ENCODE assay signal across 26 mouse cellular contexts in the genomic region with DNA sequence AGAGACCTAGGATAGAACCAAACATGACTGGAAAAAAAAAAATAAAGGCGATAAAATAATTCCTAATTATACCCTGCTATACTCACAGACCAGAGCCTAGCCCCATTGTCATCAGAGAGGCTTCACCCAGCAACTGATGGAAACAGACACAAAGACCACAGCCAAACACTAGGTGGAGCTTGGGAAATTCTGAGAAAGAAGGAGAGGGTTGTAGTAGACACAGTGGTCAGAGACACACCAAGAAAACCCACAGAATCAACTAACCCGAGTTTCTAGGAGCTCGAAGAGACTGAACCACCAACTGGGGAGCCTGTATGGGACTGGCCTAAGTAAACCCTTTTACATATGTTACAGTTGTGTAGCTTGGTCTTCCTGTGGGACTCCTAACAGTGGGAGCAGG. TPM values are rescaled to one million over a fixed set of nuclear protein-coding genes. Genes with fewer than 3 reads are reported as not detected.
A peak's percentile ranks its signal among the peaks of the same experiment; 100 is the strongest.
DNase-seq lines count a peak whose midpoint lies in the region; ATAC-seq and TF ChIP-seq lines count a peak whose summit lies in the region.
"Had no signal": no experiment of that assay in that cellular context is flagged by ENCODE, and none has a peak within 500 bp of the region (broad histone marks: within the 10 kb centered on the region; RNA-seq: fewer than 3 reads in every experiment).

No protein-coding gene starts in this region.

- no peaks in the 10 kb centered on the region for H3K36me3 ChIP-seq in heart, postnatal 0 days (replicated peaks; ENCODE audit: control insufficient read depth, insufficient read depth, low read length)
- H3K36me3 ChIP-seq in heart, embryonic 10.5 days, result no peaks in the 10 kb centered on the region
- H3K36me3 ChIP-seq in liver, postnatal 0 days (replicated peaks; ENCODE audit: insufficient read depth, low read length), result no peaks in the 10 kb centered on the region
- no peaks in the 10 kb centered on the region for H3K36me3 ChIP-seq in liver, embryonic 11.5 days (ENCODE audit: control insufficient read depth, insufficient read depth, low read length)
- no peaks in the 10 kb centered on the region for H3K36me3 ChIP-seq in forebrain, embryonic 13.5 days (ENCODE audit: poor library complexity, severe bottlenecking)
- no peaks in the 10 kb centered on the region for H3K36me3 ChIP-seq in forebrain, postnatal 0 days (ENCODE audit: insufficient read depth)
- H3K36me3 ChIP-seq: embryonic facial prominence, embryonic 13.5 days; forebrain, embryonic 12.5 days; limb, embryonic 13.5 days; liver, embryonic 13.5 days; midbrain, embryonic 15.5 days had no signal

- no peak for DNase-seq in heart, postnatal 0 days (ENCODE audit: low spot score)
- DNase-seq in heart, embryonic 10.5 days (ENCODE audit: low spot score), result no peak
- no peak for DNase-seq in liver, postnatal 0 days
- DNase-seq in liver, embryonic 11.5 days (ENCODE audit: low spot score), result no peak
- peak; percentile 38 for DNase-seq in thymus, postnatal 4 days
- DNase-seq in thymus, postnatal 36 days, result no peak
- DNase-seq in forebrain, postnatal 0 days, result no peak
- DNase-seq: adrenal gland, postnatal 10 days; cerebellum, adult 2 months; cerebellum, postnatal 25 days; embryo, embryonic 11 days; gastrocnemius, postnatal 10 days; heart, postnatal 10 days; kidney, adult 2 months; kidney, postnatal 10 days; layer of hippocampus, postnatal 36 days; liver, embryonic 13.5 days; lung, embryonic 14.5 days had no signal

- no peaks in the 10 kb centered on the region for H3K27me3 ChIP-seq in heart, postnatal 0 days (ENCODE audit: control insufficient read depth, insufficient read depth, low read length)
- no peaks in the 10 kb centered on the region for H3K27me3 ChIP-seq in heart, embryonic 10.5 days (ENCODE audit: insufficient read depth, poor library complexity, severe bottlenecking)
- H3K27me3 ChIP-seq in liver, postnatal 0 days (ENCODE audit: insufficient read depth, low read length), result no peaks in the 10 kb centered on the region
- no peaks in the 10 kb centered on the region for H3K27me3 ChIP-seq in liver, embryonic 11.5 days (replicated peaks; ENCODE audit: control insufficient read depth, insufficient read depth, low read length)
- no peaks in the 10 kb centered on the region for H3K27me3 ChIP-seq in forebrain, embryonic 13.5 days
- H3K27me3 ChIP-seq in forebrain, postnatal 0 days (ENCODE audit: insufficient read depth, low read length), result no peaks in the 10 kb centered on the region
- H3K27me3 ChIP-seq: embryonic facial prominence, embryonic 13.5 days; forebrain, embryonic 12.5 days; limb, embryonic 13.5 days; liver, embryonic 13.5 days; midbrain, embryonic 15.5 days had no signal

- 68% methylated on average over 3 of the region's 3 CpGs for WGBS in heart, postnatal 0 days
- 65% methylated on average over 3 of the region's 3 CpGs for WGBS in heart, embryonic 10.5 days
- WGBS in liver, postnatal 0 days (ENCODE audit: insufficient replicate concordance), result 50% methylated on average over 3 of the region's 3 CpGs
- WGBS in liver, embryonic 11.5 days, result 75% methylated on average over 3 of the region's 3 CpGs
- 86% methylated on average over 3 of the region's 3 CpGs for WGBS in forebrain, embryonic 13.5 days
- 82% methylated on average over 3 of the region's 3 CpGs for WGBS in forebrain, postnatal 0 days

- peak; percentile 2; the same call in 1 of the 2 replicates for TF ChIP-seq CTCF in heart, postnatal 0 days (IDR thresholded peaks at IDR 0.05; ENCODE audit: low read depth)
- peak; percentile 7; the same call in 1 of the 2 replicates for TF ChIP-seq CTCF in liver, postnatal 0 days (IDR thresholded peaks at IDR 0.05; ENCODE audit: low read depth)
- no peak for TF ChIP-seq CTCF in forebrain, postnatal 0 days (IDR thresholded peaks at IDR 0.05; ENCODE audit: low read depth)

- H3K4me2 ChIP-seq in heart, postnatal 0 days (ENCODE audit: low read depth, low read length), result no peak overlapping the region
- no peak overlapping the region for H3K4me2 ChIP-seq in liver, postnatal 0 days (ENCODE audit: low read depth, low read length)
- H3K4me2 ChIP-seq in liver, embryonic 11.5 days, result no peak overlapping the region
- no peak overlapping the region for H3K4me2 ChIP-seq in forebrain, embryonic 13.5 days
- H3K4me2 ChIP-seq in forebrain, postnatal 0 days (ENCODE audit: low read depth), result no peak overlapping the region
- H3K4me2 ChIP-seq: embryonic facial prominence, embryonic 13.5 days; forebrain, embryonic 12.5 days; heart, embryonic 11.5 days; limb, embryonic 13.5 days; liver, embryonic 13.5 days; lung, embryonic 14.5 days; midbrain, embryonic 15.5 days had no signal

- H3K4me3 ChIP-seq in heart, postnatal 0 days (ENCODE audit: low read depth, low read length), result no peak overlapping the region
- no peak overlapping the region for H3K4me3 ChIP-seq in heart, embryonic 10.5 days
- H3K4me3 ChIP-seq in liver, postnatal 0 days (ENCODE audit: low read depth, low read length), result no peak overlapping the region
- no peak overlapping the region for H3K4me3 ChIP-seq in liver, embryonic 11.5 days (ENCODE audit: low read depth, low read length)
- no peak overlapping the region for H3K4me3 ChIP-seq in forebrain, embryonic 13.5 days
- no peak overlapping the region for H3K4me3 ChIP-seq in forebrain, postnatal 0 days (ENCODE audit: low read depth, low read length)
- H3K4me3 ChIP-seq: embryonic facial prominence, embryonic 13.5 days; erythroblast, embryonic 14.5 days; forebrain, embryonic 12.5 days; limb, embryonic 13.5 days; liver, embryonic 13.5 days; midbrain, embryonic 15.5 days had no signal

- no peak for ATAC-seq in heart, postnatal 0 days (ENCODE audit: insufficient read depth, low read depth)
- ATAC-seq in liver, postnatal 0 days, result no peak
- no peak for ATAC-seq in liver, embryonic 11.5 days (replicated peaks; ENCODE audit: low FRiP score)
- ATAC-seq in forebrain, embryonic 13.5 days, result no peak
- ATAC-seq in forebrain, postnatal 0 days, result no peak
- ATAC-seq: midbrain, embryonic 15.5 days had no signal

- no peaks in the 10 kb centered on the region for H3K9me3 ChIP-seq in heart, postnatal 0 days (replicated peaks; ENCODE audit: control insufficient read depth, low read length)
- no peaks in the 10 kb centered on the region for H3K9me3 ChIP-seq in heart, embryonic 10.5 days
- no peaks in the 10 kb centered on the region for H3K9me3 ChIP-seq in liver, postnatal 0 days (ENCODE audit: low read length)
- no peaks in the 10 kb centered on the region for H3K9me3 ChIP-seq in liver, embryonic 11.5 days (ENCODE audit: control insufficient read depth, low read length)
- H3K9me3 ChIP-seq in forebrain, embryonic 13.5 days (replicated peaks), result no peaks in the 10 kb centered on the region
- no peaks in the 10 kb centered on the region for H3K9me3 ChIP-seq in forebrain, postnatal 0 days (ENCODE audit: low read length)
- H3K9me3 ChIP-seq: embryonic facial prominence, embryonic 13.5 days; forebrain, embryonic 12.5 days; limb, embryonic 13.5 days; liver, embryonic 13.5 days; midbrain, embryonic 15.5 days had no signal

- no peak overlapping the region; the same call in 1 of the 2 replicates for H3K27ac ChIP-seq in heart, postnatal 0 days (ENCODE audit: low read depth)
- H3K27ac ChIP-seq in heart, embryonic 10.5 days, result no peak overlapping the region
- no peak overlapping the region for H3K27ac ChIP-seq in liver, postnatal 0 days (ENCODE audit: low read depth)
- no peak overlapping the region for H3K27ac ChIP-seq in liver, embryonic 11.5 days (ENCODE audit: low read depth, low read length)
- no peak overlapping the region for H3K27ac ChIP-seq in forebrain, embryonic 13.5 days
- no peak overlapping the region for H3K27ac ChIP-seq in forebrain, postnatal 0 days (ENCODE audit: low read depth, low read length)
- H3K27ac ChIP-seq: embryonic facial prominence, embryonic 13.5 days; forebrain, embryonic 12.5 days; limb, embryonic 13.5 days; liver, embryonic 13.5 days; midbrain, embryonic 15.5 days had no signal

- no peak overlapping the region for H3K9ac ChIP-seq in heart, postnatal 0 days (replicated peaks; ENCODE audit: low read depth, low read length)
- H3K9ac ChIP-seq in liver, postnatal 0 days (replicated peaks), result no peak overlapping the region
- no peak overlapping the region for H3K9ac ChIP-seq in liver, embryonic 11.5 days (ENCODE audit: low read depth, low read length)
- no peak overlapping the region for H3K9ac ChIP-seq in forebrain, embryonic 13.5 days
- no peak overlapping the region for H3K9ac ChIP-seq in forebrain, postnatal 0 days
- H3K9ac ChIP-seq: embryonic facial prominence, embryonic 13.5 days; forebrain, embryonic 12.5 days; limb, embryonic 13.5 days; liver, embryonic 13.5 days; lung, embryonic 14.5 days; midbrain, embryonic 15.5 days had no signal

- no peaks in the 10 kb centered on the region for H3K4me1 ChIP-seq in heart, postnatal 0 days (ENCODE audit: control insufficient read depth, insufficient read depth)
- H3K4me1 ChIP-seq in heart, embryonic 10.5 days, result peaks cover 20% of the 10 kb centered on the region
- no peaks in the 10 kb centered on the region for H3K4me1 ChIP-seq in liver, postnatal 0 days (ENCODE audit: insufficient read depth)
- no peaks in the 10 kb centered on the region for H3K4me1 ChIP-seq in liver, embryonic 11.5 days (replicated peaks; ENCODE audit: control insufficient read depth, insufficient read depth, low read length)
- peaks cover 8% of the 10 kb centered on the region; the same call in 1 of the 2 replicates for H3K4me1 ChIP-seq in forebrain, embryonic 13.5 days
- 0 out of 2 replicates have a peak, but pooled peaks cover 5% of the 10 kb centered on the region for H3K4me1 ChIP-seq in forebrain, postnatal 0 days (ENCODE audit: insufficient read depth)
- H3K4me1 ChIP-seq: limb, embryonic 13.5 days; liver, embryonic 13.5 days had no signal

- no peak for TF ChIP-seq EP300 in heart, postnatal 0 days (IDR thresholded peaks at IDR 0.05; ENCODE audit: low read depth)
- no peak for TF ChIP-seq EP300 in liver, postnatal 0 days (IDR thresholded peaks at IDR 0.05; ENCODE audit: low read depth)

RNA-seq across cellular contexts. Expression of a gene that starts 32.3 kb away (rescaled TPM):
- total RNA-seq in heart, postnatal 0 days (2014; rRNA removed; ENCODE audit: low replicate concordance), result 6.3 and 12.5 TPM in 2 replicates
- polyA plus RNA-seq in heart, postnatal 0 days (2015; fragmentation: Nextera tagmentation; extraction: Ambion mirVana), result 3.6 and 4.4 TPM in 2 replicates
- 0.15 and 1.1 TPM in 2 replicates for polyA plus RNA-seq in heart, embryonic 10.5 days (2016; fragmentation: Nextera tagmentation; extraction: Ambion mirVana)
- polyA plus RNA-seq in liver, postnatal 0 days (2015; fragmentation: Nextera tagmentation; extraction: Ambion mirVana), result 0.39 and 0.85 TPM in 2 replicates
- polyA plus RNA-seq in liver, embryonic 11.5 days (2014; fragmentation: Nextera tagmentation; extraction: Ambion mirVana), result 0.18 TPM in 1 of 2 replicates, not detected in the other
- 0.31 and 0.98 TPM in 2 replicates for polyA plus RNA-seq in forebrain, embryonic 13.5 days (2015; fragmentation: Nextera tagmentation; extraction: Ambion mirVana)
- total RNA-seq in forebrain, postnatal 0 days (2014; rRNA removed), result 31.6 and 37.6 TPM in 2 replicates
- polyA plus RNA-seq in forebrain, postnatal 0 days (2015; fragmentation: Nextera tagmentation; extraction: Ambion mirVana), result 18.4 and 23.2 TPM in 2 replicates
- total RNA-seq: granulocyte monocyte progenitor cell, adult 5-6 weeks had no signal
- polyA plus RNA-seq: erythroblast, embryonic 14.5 days; forebrain, embryonic 12.5 days had no signal

RNA-seq across cellular contexts. Expression of a gene that starts 55.9 kb away (rescaled TPM):
- 44.9 and 48.6 TPM in 2 replicates for total RNA-seq in heart, postnatal 0 days (2014; rRNA removed; ENCODE audit: low replicate concordance)
- polyA plus RNA-seq in heart, postnatal 0 days (2015; fragmentation: Nextera tagmentation; extraction: Ambion mirVana), result 114 and 121 TPM in 2 replicates
- 36.1 and 59.0 TPM in 2 replicates for polyA plus RNA-seq in heart, embryonic 10.5 days (2016; fragmentation: Nextera tagmentation; extraction: Ambion mirVana)
- 2.9 and 3.8 TPM in 2 replicates for polyA plus RNA-seq in liver, postnatal 0 days (2015; fragmentation: Nextera tagmentation; extraction: Ambion mirVana)
- polyA plus RNA-seq in liver, embryonic 11.5 days (2014; fragmentation: Nextera tagmentation; extraction: Ambion mirVana), result 4.4 and 7.7 TPM in 2 replicates
- polyA plus RNA-seq in forebrain, embryonic 13.5 days (2015; fragmentation: Nextera tagmentation; extraction: Ambion mirVana), result 7.1 and 8.6 TPM in 2 replicates
- total RNA-seq in forebrain, postnatal 0 days (2014; rRNA removed), result 10.5 and 16.6 TPM in 2 replicates
- polyA plus RNA-seq in forebrain, postnatal 0 days (2015; fragmentation: Nextera tagmentation; extraction: Ambion mirVana), result 14.9 and 20.2 TPM in 2 replicates
- polyA plus RNA-seq: erythroblast, embryonic 14.5 days had no signal
